Mouse (Mus musculus) heart, adult 18-20 months (tissue): Measurements from ENCODE around the gene Parp4. TPM values are rescaled to one million over a fixed set of nuclear protein-coding genes. Genes with fewer than 3 reads are reported as not detected.

Experiments
- DNase-seq, 2 experiments: peaks; one replicate each; pipeline ENCODE4 v3.0.0; 2021 to 2022; ENCODE audit warnings: mixed read lengths in 1 of 2
- long read RNA-seq, 2 experiments: library from polyadenylated mRNA; stranded (forward); transcript quantifications; one replicate each; pipeline ENCODE4 v2.0.0; 2021
- total RNA-seq, 2 experiments: library from RNA; stranded (reverse); gene quantifications; 2 replicates each; pipeline ENCODE4 v1.2.3; 2021

The Parp4 gene
- 10 to 100 TPM; 31.7 to 33.3 TPM for total RNA-seq
- long read RNA-seq, experiment 1, partial matches to known transcripts, result 1 of 2 reads
- long read RNA-seq, experiment 1, other reads (novel, unspliced or antisense), result 1 of 2 reads
- long read RNA-seq, experiment 2, partial matches to known transcripts, result 0 of 2 reads
- long read RNA-seq, experiment 2, other reads (novel, unspliced or antisense), result 2 of 2 reads

GRCm38 (mm10) chr14:56575416-56575815 lies at the start of gene Parp4, which contains the start of gene Cenpj:
TSS of gene Parp4 (plus strand) at chr14:56575619.
TSS of gene Cenpj (minus strand) at chr14:56575425.
- DNase-seq, result peak; percentile 91 to 97

- no peak for DNase-seq
These were observed 44.6 kb upstream of the Parp4 start for GRCm38 (mm10) chr14:56530788-56531187.

DNA sequence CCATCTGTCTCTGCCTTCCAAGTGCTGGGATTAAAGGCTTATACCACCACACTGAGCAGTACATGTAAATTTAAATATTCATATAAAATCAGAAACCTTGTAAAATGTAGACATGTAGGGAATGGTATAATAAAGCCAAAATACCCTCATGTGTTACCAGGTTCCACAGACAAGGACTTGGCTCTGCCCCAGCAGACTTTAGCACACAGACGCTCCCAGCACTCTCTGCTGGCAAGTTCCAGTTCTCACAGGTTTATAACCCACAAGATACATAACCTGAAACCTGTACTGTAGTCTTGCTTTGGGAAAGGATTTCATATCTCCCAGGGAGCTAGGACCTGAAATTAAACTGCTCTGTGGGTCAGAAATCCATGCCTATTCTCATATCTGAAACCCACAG lies 30.5 kb upstream of the Parp4 start:
- no peak for DNase-seq

- DNase-seq, result no peak
These were observed 29.9 kb upstream of the Parp4 start for GRCm38 (mm10) chr14:56545491-56545890.

DNA sequence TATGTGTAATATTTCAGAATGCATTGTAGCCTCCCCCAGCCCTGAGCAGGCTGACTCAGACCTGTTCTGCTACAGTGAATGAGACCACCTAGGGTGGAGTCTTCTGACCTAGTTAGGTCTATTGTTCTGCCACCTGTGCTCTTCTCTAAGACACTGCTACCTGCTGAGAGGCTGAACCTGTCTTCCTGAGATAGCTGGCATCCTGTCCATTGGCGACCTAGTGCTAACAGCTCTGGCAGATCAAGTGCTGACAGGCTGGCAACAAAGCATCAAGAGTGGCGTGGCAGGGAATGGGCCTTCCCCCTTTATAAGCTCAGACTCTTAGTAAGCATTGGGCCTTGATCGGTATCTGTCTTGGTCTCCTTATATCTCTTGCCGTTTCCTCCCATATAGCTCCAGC lies 24.5 kb upstream of the Parp4 start:
- no peak for DNase-seq

DNA sequence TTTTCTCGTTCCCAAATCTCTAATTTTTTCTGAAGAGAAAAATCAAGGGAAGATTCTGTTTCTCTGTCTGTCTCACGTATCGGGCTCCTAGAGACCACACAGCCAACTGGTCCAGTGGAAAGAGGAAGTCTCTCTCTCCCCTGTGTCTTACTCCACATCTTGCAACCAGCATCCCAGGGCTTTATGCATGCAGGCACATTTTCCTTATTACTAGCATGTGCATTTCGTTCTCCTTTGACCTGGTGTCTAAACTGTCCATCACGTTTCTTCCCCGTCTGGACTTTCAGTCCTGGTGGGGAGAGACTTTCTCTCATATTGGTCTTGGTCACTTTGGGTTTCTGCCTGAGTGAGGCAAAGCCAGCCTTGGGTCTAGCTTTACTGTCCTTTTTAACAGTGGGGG lies 22.5 kb upstream of the Parp4 start:
- no peak for DNase-seq

DNA sequence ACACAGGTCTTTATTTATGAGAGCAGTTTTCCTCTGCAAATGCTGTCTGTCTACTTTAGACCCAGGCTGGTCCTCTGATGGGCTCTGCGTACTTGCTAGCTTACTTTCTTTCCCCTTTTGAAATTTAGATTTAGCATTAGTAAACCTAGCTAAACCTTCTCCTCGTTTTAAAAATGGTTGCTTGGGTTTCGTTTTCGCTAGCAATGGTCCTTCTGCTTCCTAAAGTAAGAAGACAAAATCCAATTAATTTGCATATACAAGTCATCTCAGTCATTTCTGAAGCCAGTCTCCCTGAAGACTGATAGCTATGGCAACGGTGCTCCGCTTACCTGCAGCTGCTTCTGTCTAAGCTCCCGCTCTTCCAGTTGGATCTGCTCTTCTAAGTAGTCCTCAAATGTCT lies 22.1 kb upstream of the Parp4 start:
- no peak for DNase-seq

- DNase-seq, result no peak
These were observed 20.7 kb upstream of the Parp4 start for GRCm38 (mm10) chr14:56554716-56555115.

DNA sequence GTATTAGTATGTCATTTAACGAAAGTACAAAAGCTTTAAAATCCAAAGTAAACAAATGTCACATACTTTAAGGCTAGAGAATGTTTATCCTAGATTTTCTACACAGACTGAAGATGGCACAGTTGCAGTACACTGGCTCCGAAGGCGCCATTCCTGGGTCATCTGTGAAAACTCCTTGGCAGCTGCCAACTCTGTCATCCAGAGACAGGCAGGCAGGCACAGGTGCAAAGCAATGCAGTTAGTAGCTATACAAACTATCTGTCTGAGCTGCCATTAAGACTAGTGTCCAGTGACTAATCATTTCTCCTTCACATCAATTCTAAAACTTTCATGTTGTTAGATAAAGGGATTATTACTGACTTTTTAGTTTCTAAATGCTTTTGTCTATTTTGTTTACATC lies 16.3 kb upstream of the Parp4 start:
- no peak for DNase-seq

GRCm38 (mm10) chr14:56567476-56567875 lies 7.9 kb upstream of the Parp4 start:
- DNase-seq, result no peak

- no peak for DNase-seq
These were observed 6.4 kb upstream of the Parp4 start for GRCm38 (mm10) chr14:56569041-56569440.

DNA sequence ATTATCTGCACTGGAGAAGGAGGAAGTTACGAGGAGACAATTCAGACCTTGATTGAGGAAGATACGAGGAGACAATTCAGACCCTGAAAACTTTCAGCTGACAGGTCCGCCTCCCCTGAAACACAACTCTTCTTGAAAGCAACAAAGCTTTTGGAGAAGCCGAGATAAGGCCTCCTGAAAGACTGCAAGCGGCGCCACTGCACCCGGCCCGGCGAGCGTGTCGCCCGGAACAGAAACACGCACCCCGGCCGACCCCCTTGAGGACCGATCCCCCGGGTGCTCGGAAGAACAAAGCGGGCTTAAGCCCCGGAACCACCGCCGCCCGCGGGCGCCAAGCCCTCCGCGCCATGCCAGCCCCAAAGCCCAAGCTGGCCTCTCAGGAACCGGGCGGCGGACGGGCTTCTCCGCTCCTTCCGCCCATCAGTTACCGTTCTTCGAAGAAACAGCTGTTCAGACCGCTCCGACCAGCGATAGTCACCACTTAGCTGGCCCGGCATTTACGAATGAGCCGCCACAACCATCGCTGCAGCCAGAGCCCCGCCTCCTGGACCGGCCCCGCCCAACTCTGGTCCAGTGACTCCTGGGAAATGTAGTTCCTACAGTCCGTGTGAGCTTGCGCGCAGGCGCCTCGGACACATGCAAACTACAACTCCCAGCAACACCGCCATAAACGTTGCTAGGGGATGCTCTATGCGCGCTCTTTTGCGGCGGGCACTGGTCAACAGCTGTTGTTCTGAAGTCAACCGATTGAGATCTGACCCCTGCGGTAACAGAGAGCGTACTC lies 3.9 kb upstream of the Parp4 start:
- DNase-seq, result peak; percentile 97

GRCm38 (mm10) chr14:56572546-56572945 lies 2.9 kb upstream of the Parp4 start:
- DNase-seq, result no peak

DNA sequence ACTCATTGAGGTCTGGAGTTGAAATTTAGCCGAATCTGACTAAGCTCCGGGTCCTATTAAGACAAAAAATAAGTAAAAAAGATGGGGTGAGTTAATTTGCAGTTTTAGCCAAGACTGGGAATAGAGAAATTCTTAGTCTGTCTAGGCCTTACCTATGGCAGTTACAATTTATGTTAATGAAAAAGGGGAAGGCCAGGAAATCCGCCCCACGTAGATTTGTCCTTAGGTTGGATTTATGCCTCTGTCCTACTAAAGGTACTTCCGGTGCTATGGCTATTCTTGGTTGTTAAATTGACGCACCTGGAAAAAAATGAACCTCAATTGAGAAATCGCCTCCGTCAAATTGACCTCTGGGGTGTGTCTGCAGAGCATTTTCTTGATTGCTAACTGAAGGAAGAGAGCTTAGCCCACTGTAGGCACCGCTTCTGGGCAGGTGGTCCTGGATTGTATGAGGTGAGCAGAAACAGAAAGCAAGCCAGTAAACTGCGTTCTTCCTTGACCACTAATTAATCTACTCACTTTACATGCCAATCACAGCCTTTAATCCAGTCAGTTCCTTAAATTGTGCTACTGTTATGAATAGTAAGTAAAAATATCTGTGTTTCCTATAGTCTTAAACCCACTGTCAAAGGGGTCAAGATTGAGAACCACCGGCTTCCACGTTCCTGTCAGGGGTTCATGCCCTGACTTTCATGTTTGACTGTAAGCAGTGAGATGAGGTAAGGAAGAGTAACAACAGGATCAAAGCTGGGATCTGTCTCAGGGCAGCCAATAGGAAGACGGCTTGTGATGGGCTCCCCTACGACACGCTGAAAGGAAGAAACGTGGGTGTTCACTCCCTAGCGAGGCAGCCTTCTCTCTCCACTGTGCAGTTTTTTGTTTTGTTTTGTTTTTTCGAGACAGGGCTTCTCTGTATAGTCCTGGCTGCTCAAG lies 816 bp downstream of the Parp4 start:
- peak in 1 of 2 experiments; percentile 25 for DNase-seq

GRCm38 (mm10) chr14:56579011-56579410 lies 3.6 kb downstream of the Parp4 start:
- no peak for DNase-seq

GRCm38 (mm10) chr14:56581117-56581516 lies 5.7 kb downstream of the Parp4 start:
- no peak for DNase-seq

GRCm38 (mm10) chr14:56582294-56582693 lies 6.9 kb downstream of the Parp4 start:
- no peak for DNase-seq

- DNase-seq, result no peak
These were observed 16.8 kb downstream of the Parp4 start for GRCm38 (mm10) chr14:56592191-56592590.

DNA sequence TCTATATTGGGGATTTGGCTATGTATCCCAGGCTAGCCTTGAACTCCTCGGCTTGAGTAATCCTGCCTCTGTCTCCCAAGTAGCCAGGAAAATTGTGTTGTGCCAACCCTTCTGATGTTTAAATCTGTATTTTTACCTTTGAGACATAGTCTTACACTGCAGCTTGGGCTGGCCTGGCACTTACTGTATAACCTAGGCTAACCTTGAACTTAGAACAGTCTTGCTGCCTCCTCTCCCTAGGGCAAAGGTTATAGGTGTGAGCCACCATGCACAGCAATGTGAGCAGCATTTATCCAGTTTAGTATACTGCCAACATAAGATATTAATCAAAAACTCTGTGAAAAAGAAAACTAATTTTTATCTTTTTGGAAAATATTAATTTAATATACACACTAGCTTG lies 19.4 kb downstream of the Parp4 start:
- DNase-seq, result no peak

GRCm38 (mm10) chr14:56598759-56599158 lies 23.3 kb downstream of the Parp4 start:
- peak; percentile 42 to 73 for DNase-seq

- DNase-seq, result no peak
These were observed 26.6 kb downstream of the Parp4 start for GRCm38 (mm10) chr14:56602069-56602468.

DNA sequence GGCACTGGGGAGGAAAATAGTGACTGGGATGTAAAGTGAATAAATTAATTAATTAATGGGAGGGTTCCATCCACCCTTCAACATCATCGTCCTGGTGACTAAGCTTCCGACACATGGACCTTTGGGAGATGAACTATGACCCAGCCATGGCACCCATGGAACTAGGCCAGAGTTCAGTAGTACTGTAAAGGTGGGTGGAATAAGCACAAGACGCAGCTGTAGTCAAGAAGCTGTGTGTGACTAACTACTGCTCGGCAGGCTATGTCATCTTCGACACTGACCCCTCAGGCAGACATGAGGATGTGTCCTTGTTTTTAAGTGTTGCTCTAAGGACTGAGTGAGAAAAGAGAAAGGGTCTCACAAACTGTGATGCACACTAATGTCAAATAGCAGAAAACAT lies 29.0 kb downstream of the Parp4 start:
- no peak for DNase-seq

- DNase-seq, result no peak
These were observed 29.7 kb downstream of the Parp4 start for GRCm38 (mm10) chr14:56605136-56605535.
